Mouse (Mus musculus): Measurements from ENCODE around the gene Cyp2t4. TPM values are rescaled to one million over a fixed set of nuclear protein-coding genes. Genes with fewer than 3 reads are reported as not detected.

The Cyp2t4 gene
- total and polyA plus RNA-seq, 2 experiments from 2014 or later = not detected

- Histone ChIP-seq H3K9ac (replicated peaks; ENCODE audit: low read depth, low read length) (no peak overlapping the region), H3K9me3 (replicated peaks; ENCODE audit: control insufficient read depth, low read length) (no peaks in the 10 kb centered on the region), H3K4me3 (ENCODE audit: low read depth, low read length) (no peak overlapping the region), H3K4me2 (ENCODE audit: low read depth, low read length) (no peak overlapping the region), H3K27ac (ENCODE audit: low read depth) (no peak overlapping the region), H3K36me3 (replicated peaks; ENCODE audit: control insufficient read depth, insufficient read depth, low read length) (no peaks in the 10 kb centered on the region), H3K27me3 (ENCODE audit: control insufficient read depth, insufficient read depth, low read length) (no peaks in the 10 kb centered on the region), H3K4me1 (ENCODE audit: control insufficient read depth, insufficient read depth) (no peaks in the 10 kb centered on the region)
- no peak for DNase-seq (ENCODE audit: low spot score)
- ATAC-seq (ENCODE audit: insufficient read depth, low read depth) = no peak
- WGBS = 86% methylated on average over 22 of the region's 22 CpGs
- TF ChIP-seq EP300 (IDR thresholded peaks at IDR 0.05; ENCODE audit: low read depth) = no peak
Measured at GRCm38 (mm10) chr7:27130521-27131370, 22.8 kb upstream of the Cyp2t4 start.

GRCm38 (mm10) chr7:27131387-27131786 is 22.1 kb upstream of the Cyp2t4 start:
- WGBS = 52% methylated on average over 2 of the region's 2 CpGs
- TF ChIP-seq CTCF (IDR thresholded peaks at IDR 0.05; ENCODE audit: low read depth) (no peak), EP300 (IDR thresholded peaks at IDR 0.05; ENCODE audit: low read depth) (no peak)
- no peak overlapping the region for H3K27ac ChIP-seq (ENCODE audit: low read depth)
- no peak for ATAC-seq (ENCODE audit: insufficient read depth, low read depth)
- H3K4me1 ChIP-seq (ENCODE audit: control insufficient read depth, insufficient read depth) = no peaks in the 10 kb centered on the region
- no peaks in the 10 kb centered on the region for H3K27me3 ChIP-seq (ENCODE audit: control insufficient read depth, insufficient read depth, low read length)
- no peaks in the 10 kb centered on the region for H3K36me3 ChIP-seq (replicated peaks; ENCODE audit: control insufficient read depth, insufficient read depth, low read length)
- H3K4me3 ChIP-seq (ENCODE audit: low read depth, low read length) = no peak overlapping the region
- no peak for DNase-seq (ENCODE audit: low spot score)
- H3K9ac ChIP-seq (replicated peaks; ENCODE audit: low read depth, low read length) = no peak overlapping the region
- no peaks in the 10 kb centered on the region for H3K9me3 ChIP-seq (replicated peaks; ENCODE audit: control insufficient read depth, low read length)
- H3K4me2 ChIP-seq (ENCODE audit: low read depth, low read length) = no peak overlapping the region

DNA sequence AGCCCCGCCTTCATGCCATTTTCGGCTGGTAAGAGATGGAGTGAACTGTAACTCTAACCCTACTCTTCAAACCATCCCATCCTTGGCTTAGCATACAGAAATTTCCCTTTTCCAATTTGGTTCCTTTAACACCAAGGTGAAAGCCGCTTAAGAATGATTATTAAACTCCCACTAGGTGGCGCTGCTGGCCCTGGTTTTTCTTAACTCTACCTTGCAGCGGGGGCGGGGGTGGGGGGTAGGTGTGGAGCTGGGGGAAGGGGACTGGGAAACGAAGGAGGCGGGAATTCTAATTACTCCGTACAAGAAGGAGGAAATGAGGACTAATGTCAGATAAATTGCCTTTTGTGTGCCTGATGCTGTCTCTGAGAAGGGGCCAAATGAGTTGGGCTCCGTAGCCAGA is 20.9 kb upstream of the Cyp2t4 start:
- DNase-seq (ENCODE audit: low spot score) (peak; percentile 46), ATAC-seq (ENCODE audit: insufficient read depth, low read depth) (no peak)
- TF ChIP-seq EP300 (IDR thresholded peaks at IDR 0.05; ENCODE audit: low read depth) (no peak), CTCF (IDR thresholded peaks at IDR 0.05; ENCODE audit: low read depth) (peak; percentile 38; the same call in 1 of the 2 replicates)
- Histone ChIP-seq H3K27me3 (ENCODE audit: control insufficient read depth, insufficient read depth, low read length) (no peaks in the 10 kb centered on the region), H3K4me3 (ENCODE audit: low read depth, low read length) (no peak overlapping the region), H3K9me3 (replicated peaks; ENCODE audit: control insufficient read depth, low read length) (no peaks in the 10 kb centered on the region), H3K36me3 (replicated peaks; ENCODE audit: control insufficient read depth, insufficient read depth, low read length) (no peaks in the 10 kb centered on the region), H3K9ac (replicated peaks; ENCODE audit: low read depth, low read length) (no peak overlapping the region), H3K27ac (ENCODE audit: low read depth) (no peak overlapping the region), H3K4me1 (ENCODE audit: control insufficient read depth, insufficient read depth) (no peaks in the 10 kb centered on the region), H3K4me2 (ENCODE audit: low read depth, low read length) (no peak overlapping the region)
- WGBS = 10% methylated on average over 10 of the region's 10 CpGs

DNA sequence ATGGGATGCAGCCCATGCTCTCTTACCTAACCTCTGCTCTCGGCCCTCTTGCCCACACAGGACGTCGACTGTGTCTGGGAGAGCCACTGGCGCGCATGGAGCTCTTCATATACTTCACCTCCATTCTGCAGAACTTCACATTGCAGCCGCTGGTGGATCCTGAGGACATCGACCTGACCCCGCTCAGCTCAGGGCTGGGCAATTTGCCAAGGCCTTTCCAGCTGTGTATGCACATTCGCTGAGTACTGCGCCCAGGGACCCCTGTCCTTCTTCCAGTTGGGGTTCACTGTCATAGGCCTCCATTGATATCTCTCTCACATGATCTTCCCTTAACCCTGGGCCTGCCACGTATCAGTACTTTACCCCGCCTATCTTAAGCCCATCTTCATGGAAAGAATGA is 20.4 kb upstream of the Cyp2t4 start:
- H3K27ac ChIP-seq (ENCODE audit: low read depth) = no peak overlapping the region
- no peaks in the 10 kb centered on the region for H3K4me1 ChIP-seq (ENCODE audit: control insufficient read depth, insufficient read depth)
- no peak overlapping the region for H3K9ac ChIP-seq (replicated peaks; ENCODE audit: low read depth, low read length)
- 40% methylated on average over 12 of the region's 12 CpGs for WGBS
- H3K27me3 ChIP-seq (ENCODE audit: control insufficient read depth, insufficient read depth, low read length) = no peaks in the 10 kb centered on the region
- DNase-seq (ENCODE audit: low spot score) (no peak), ATAC-seq (ENCODE audit: insufficient read depth, low read depth) (0 out of 2 replicates have a peak, but pooled peaks have one; percentile 36)
- H3K9me3 ChIP-seq (replicated peaks; ENCODE audit: control insufficient read depth, low read length) = no peaks in the 10 kb centered on the region
- H3K4me3 ChIP-seq (ENCODE audit: low read depth, low read length) = no peak overlapping the region
- H3K36me3 ChIP-seq (replicated peaks; ENCODE audit: control insufficient read depth, insufficient read depth, low read length) = no peaks in the 10 kb centered on the region
- no peak overlapping the region for H3K4me2 ChIP-seq (ENCODE audit: low read depth, low read length)
- TF ChIP-seq EP300 (IDR thresholded peaks at IDR 0.05; ENCODE audit: low read depth) (no peak), CTCF (IDR thresholded peaks at IDR 0.05; ENCODE audit: low read depth) (no peak)

- no peak overlapping the region for H3K9ac ChIP-seq (replicated peaks; ENCODE audit: low read depth, low read length)
- no peak overlapping the region for H3K4me2 ChIP-seq (ENCODE audit: low read depth, low read length)
- no peak overlapping the region for H3K4me3 ChIP-seq (ENCODE audit: low read depth, low read length)
- no peaks in the 10 kb centered on the region for H3K27me3 ChIP-seq (ENCODE audit: control insufficient read depth, insufficient read depth, low read length)
- H3K4me1 ChIP-seq (ENCODE audit: control insufficient read depth, insufficient read depth) = no peaks in the 10 kb centered on the region
- ATAC-seq (ENCODE audit: insufficient read depth, low read depth) = no peak
- WGBS = 76% methylated on average over 4 of the region's 4 CpGs
- no peak for TF ChIP-seq EP300 (IDR thresholded peaks at IDR 0.05; ENCODE audit: low read depth)
- TF ChIP-seq CTCF (IDR thresholded peaks at IDR 0.05; ENCODE audit: low read depth) = no peak
- H3K36me3 ChIP-seq (replicated peaks; ENCODE audit: control insufficient read depth, insufficient read depth, low read length) = no peaks in the 10 kb centered on the region
- DNase-seq (ENCODE audit: low spot score) = no peak
- no peak overlapping the region for H3K27ac ChIP-seq (ENCODE audit: low read depth)
- no peaks in the 10 kb centered on the region for H3K9me3 ChIP-seq (replicated peaks; ENCODE audit: control insufficient read depth, low read length)
Measured at GRCm38 (mm10) chr7:27133757-27134156, 19.8 kb upstream of the Cyp2t4 start.

Measured in heart, postnatal 0 days (tissue).